Mouse (Mus musculus) WW6 (cell line): ENCODE measurements around the gene Cdh4.

Source experiments
- DNase-seq: peaks from one replicate; pipeline ENCODE4 v3.0.0-alpha.2; 2013; ENCODE audit warnings: low read depth, low spot score

The Cdh4 gene

DNA sequence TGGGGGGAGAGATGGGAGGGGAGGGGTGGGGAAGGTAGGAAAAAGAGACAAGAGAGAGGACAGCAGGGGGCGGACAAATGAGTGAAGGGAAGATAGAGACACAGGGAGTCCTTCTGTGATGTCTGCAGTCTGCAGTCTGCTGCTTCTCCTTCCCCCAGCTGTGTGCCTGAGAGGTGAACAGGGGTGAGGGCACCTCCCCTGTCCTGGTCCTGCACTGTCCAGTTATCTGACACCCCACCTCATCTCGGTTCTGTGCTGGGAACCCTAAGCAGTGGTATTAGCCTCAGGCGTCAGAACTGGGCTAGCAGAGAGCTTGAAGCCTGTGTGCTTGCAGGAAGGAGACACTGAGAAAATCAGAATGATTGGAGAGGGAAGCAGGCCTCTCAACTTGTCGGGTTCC is 338.7 kb downstream of the Cdh4 start:
- DNase-seq = no peak

DNA sequence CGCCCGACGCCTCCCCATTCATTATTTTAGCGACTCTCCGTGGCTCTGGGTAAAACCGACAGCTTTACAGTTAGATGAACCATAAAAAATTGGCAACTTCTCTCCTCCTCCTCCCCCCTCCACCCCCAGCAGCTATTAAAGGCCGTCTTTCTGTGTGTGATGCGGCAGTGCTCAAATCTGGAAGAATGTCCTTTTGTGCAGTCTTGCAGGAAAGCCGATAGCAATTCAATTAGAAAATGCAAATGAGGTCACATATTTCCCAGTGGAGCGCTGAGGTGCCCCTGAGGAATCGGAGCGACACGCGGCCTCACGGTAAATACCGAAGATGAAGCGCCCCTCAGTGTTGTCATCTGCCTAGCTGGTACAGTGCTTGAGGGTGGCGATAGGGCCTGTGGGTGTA is 345.0 kb downstream of the Cdh4 start:
- no peak for DNase-seq

- DNase-seq = no peak
Observed at GRCm38 (mm10) chr2:179787797-179788196, 345.6 kb downstream of the Cdh4 start.

DNA sequence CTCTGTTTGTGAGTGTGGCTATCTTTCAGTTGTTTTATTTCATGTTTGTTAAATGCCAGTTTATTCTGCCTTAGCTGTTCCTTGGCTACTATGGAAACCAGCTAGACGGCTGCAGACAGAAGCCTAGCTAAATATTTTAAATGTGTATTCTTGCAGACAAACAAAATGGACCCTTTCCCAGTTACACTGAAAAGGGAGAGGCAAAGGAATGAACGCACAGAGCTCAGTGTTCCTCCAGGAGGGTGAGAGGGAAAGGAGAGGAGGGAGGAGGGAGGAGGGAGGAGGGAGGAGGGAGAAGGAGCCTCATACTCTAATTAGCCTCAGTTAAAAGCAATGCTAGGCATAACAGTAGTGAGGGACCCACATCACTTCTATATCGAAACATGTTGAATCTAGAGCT is 348.5 kb downstream of the Cdh4 start:
- no peak for DNase-seq

DNA sequence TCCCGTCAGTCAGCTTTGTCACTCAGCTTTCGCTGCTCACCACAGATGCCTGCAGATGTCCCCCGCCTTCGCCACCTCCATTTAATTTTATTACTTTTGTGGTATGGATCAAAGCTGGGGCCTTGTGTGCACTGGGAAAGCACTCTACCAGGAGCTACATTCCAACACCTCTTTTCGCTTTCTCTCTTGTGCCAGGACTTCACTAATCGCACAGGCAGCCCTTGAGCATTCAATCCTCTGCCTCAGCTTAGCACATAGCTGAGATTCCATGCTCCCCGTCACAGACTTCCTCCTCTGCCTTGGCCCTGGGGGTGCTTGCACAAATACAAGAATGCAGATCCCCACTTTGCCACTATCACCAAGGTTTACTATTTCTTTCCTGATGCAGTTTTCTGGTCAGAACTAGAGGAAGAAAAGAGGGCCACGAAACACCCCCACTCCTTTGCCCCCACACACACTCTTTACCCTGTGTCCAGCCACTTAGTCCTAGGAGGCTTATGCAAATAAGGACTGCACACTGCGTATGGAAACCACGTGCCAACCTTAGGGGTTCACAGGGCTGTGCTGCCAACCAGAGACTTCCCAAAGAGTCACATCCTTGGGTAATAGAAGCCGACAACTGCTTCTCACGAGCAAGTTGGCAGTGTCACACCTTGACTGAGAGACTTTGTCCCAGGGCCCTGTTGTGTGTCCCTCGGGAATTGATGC is 350.3 kb downstream of the Cdh4 start:
- no peak for DNase-seq

DNA sequence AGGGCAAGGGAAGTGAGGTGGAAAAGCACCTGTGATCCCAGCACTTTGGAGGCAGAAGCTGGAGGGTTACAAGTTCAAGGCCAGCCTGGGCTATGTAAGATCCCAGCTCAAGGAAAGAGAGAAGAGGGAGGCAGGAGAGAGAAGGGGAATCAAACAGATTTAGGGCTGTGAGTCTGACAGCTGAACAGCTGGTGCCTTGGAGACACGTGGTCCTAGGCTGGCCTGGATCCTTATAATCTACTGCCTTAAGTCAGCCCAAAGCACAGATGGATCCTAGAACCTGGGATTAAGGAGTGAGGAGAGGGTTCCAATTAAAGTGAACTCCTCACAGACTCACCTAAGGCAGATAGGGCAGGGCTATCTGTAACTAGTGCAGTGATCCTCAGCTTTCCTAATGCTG is 352.1 kb downstream of the Cdh4 start:
- no peak for DNase-seq

DNA sequence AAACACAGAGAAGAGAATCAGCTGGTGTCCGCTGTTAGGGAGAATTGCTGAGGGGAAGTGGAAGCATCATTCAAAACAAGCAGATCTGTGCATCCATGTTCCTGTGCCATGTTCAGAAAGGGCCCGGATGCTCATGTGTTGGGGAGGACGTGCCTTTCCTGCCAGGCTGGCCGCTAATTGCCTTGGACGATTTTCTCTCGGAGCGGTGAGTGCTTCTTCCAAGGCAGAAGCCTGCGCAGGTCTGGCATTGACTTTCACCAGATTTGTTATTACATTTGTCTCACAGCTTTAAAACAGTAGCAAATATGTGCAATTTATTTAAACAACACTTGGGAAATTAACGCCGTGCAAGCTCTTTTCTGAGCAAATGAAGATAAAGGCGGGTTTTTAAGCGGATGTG is 353.2 kb downstream of the Cdh4 start:
- DNase-seq = no peak

GRCm38 (mm10) chr2:179799906-179800532 is 357.8 kb downstream of the Cdh4 start:
- no peak for DNase-seq

DNA sequence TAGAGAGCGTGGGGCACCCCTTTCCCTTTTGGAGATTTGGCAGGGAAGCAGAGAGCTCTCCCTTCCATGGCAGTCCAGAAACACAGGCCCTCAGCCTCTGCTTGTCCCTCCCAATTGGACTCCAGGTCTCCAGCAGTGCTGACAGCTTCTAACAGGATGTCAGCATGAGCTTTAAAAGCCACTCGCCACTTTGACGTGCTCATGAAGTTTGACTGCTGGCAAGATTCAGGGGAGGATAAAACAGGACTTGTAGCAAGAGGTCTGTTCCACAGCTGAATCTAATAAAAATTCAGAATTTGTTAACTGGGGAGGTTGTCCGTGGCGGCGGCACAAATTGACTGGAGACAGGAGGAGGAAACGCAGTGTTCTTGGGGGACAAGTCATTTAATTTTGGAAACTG is 358.8 kb downstream of the Cdh4 start:
- no peak for DNase-seq

GRCm38 (mm10) chr2:179802411-179802810 is 360.2 kb downstream of the Cdh4 start:
- no peak for DNase-seq

DNA sequence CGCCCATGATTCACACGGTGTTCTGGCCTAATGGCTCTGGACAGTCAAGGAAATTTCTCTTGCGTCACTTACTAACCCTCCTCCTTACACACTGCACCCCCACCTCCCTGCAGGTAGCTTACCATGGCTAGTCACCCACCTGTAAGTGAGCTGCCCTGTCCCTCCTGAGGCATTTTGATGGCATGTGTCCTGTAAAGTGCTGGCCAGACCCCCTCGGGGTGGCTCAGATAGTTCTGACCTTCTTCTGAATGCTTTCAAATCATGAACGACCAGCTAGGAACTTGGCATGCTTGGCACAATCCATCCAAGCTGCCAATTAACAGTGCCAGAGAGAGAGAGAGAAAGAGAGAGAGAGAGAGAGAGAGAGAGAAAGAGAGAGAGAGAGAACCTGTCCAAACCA is 368.9 kb downstream of the Cdh4 start:
- DNase-seq = no peak

- DNase-seq = no peak
Observed at GRCm38 (mm10) chr2:179813035-179813827, 371.0 kb downstream of the Cdh4 start.

GRCm38 (mm10) chr2:179824776-179825326 is 382.6 kb downstream of the Cdh4 start:
- no peak for DNase-seq

DNA sequence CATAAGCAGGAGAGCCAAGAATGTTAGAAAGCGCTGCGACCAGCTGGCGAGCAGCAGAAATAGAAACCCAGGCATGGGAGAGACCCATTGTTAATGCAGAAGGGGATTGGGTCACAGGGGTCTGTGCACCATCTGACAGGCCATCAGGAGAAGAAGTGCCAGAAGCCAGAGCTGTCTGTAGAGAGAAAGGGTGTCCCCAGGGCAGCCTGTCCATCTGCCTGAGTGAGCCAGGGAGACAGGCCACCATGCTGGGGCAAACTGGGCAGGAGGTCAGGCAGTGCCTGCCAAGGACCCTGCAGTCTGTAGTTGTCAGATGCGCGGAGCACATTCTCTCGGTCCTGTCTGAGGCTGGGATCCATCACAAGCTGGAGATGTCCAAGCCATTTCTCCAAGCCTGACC is 386.7 kb downstream of the Cdh4 start:
- no peak for DNase-seq

DNA sequence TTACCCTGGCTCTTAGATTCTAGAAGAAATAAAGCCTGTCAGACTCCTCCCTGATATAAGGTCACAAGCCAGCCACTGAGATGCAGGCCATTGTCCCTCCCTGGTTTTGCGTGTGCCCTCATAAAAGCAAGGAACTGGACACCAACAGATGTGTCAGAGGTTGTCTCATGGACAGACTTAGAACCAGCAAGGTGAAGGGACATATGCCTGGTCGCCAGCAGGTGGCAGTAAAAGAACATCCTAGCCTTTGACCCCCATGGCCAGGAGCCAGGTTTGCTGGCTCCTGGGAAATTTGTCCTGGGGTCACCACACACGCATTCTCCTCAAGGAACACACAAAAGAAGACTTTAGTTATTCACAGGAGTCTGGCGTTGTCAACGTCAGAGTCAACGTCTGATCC is 387.7 kb downstream of the Cdh4 start:
- peak; percentile 26 for DNase-seq

DNA sequence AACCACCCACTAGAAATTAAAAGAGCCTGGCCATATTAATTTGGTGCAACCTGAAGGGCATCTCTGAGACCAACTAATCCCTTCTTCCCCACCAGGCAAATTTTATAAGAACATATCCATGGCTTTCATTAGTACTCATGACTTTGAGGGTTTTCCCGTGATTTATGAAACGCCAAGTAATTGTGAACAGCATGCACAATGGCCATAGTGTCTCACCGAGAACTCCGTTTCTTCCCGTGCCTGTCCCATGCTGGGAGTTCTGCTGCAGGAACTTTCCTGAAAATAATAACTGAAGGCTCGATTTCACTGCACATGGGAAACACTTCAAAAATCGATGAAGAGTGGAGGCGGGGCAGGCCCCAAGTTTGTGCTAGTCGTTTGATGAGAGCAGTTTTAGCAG is 392.7 kb downstream of the Cdh4 start:
- DNase-seq = no peak

- no peak for DNase-seq
Observed at GRCm38 (mm10) chr2:179835570-179835969, 393.3 kb downstream of the Cdh4 start.

DNA sequence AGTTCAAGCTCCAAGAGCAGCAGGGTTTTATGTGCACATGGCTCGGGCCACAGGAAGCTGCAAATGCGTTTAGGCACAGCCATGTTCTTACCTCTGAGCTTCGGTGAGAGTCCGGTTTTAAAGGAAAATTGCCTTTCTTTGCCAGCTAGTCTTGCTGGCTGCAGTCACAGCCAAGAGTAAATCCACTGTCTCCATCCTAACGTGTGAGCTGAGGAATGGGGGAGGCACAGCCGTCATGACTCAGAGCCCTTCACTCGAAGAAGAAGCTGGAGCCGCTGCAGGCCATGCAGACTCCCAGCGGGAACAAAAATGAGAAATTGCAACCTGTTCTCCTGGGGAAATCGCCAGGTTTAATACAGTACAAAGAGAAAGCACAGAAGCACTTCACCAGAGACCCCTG is 395.0 kb downstream of the Cdh4 start:
- DNase-seq = no peak

- DNase-seq = no peak
Observed at GRCm38 (mm10) chr2:179838036-179838435, 395.8 kb downstream of the Cdh4 start.

GRCm38 (mm10) chr2:179842610-179843389 is 400.6 kb downstream of the Cdh4 start:
- DNase-seq = no peak

DNA sequence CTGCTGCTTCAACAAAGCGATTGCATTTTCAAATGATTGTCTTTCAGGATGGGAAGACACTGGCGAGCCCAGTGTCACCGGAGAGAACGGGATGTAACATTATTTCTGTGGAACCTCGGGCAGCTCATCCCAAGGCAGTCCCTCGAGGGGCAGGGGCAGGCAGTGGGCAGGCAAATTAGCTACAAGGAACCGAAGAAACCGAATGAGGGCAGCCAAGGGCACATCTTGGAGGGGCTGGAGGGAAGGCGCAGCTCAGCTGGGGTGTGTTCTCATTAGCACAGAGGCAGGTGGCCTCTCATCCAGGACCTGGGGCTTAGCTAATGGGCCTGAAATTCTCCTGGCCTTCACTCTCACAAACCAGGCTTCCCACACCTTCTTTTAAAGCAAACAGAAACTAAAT is 407.5 kb downstream of the Cdh4 start:
- DNase-seq = no peak

- DNase-seq = no peak
Observed at GRCm38 (mm10) chr2:179852169-179852568, 409.9 kb downstream of the Cdh4 start.
